Mouse (Mus musculus) hindbrain, embryonic 16.5 days (tissue): ENCODE measurements around the gene Tshb. TPM values are rescaled to one million over a fixed set of nuclear protein-coding genes. Genes with fewer than 3 reads are reported as not detected.

Experiments
- ATAC-seq: fragments of 200-750 bp; cut with Nextera tagmentation; 2 replicates; pipeline ENCODE4 v1.8.0; 2017; ENCODE audit warnings: moderate TSS enrichment, moderate library complexity
- H3K27ac ChIP-seq: fragments of 300-500 bp; sonication (generic); 2 replicates; pipeline ENCODE4 v1.5.1; 2014; ENCODE audit warnings: low read depth, mild to moderate bottlenecking, control low read depth, low read length, moderate library complexity
- H3K27me3 ChIP-seq: fragments of 300-500 bp; sonication (generic); replicated peaks from 2 replicates; pipeline ENCODE4 v1.6.1; 2014; ENCODE audit warnings: low read length; ENCODE audit not compliant: control insufficient read depth, insufficient read depth
- H3K36me3 ChIP-seq: fragments of 300-500 bp; sonication (generic); 2 replicates; pipeline ENCODE4 v1.6.1; 2014; ENCODE audit warnings: mild to moderate bottlenecking, low read length, moderate library complexity, mixed read lengths; ENCODE audit not compliant: control insufficient read depth, insufficient read depth
- H3K4me1 ChIP-seq: fragments of 300-500 bp; sonication (generic); 2 replicates; pipeline ENCODE4 v1.6.1; 2014; ENCODE audit warnings: low read depth, low read length; ENCODE audit not compliant: control insufficient read depth, insufficient read depth
- H3K4me2 ChIP-seq: fragments of 300-500 bp; sonication (generic); 2 replicates; pipeline ENCODE4 v1.6.1; 2014; ENCODE audit warnings: mild to moderate bottlenecking, low read length, control low read depth, moderate library complexity
- H3K4me3 ChIP-seq: fragments of 300-500 bp; sonication (generic); 2 replicates; pipeline ENCODE4 v1.5.1; 2014; ENCODE audit warnings: mild to moderate bottlenecking, low read length, control low read depth, moderate library complexity
- H3K9ac ChIP-seq: fragments of 300-500 bp; sonication (generic); 2 replicates; pipeline ENCODE4 v1.6.1; 2014; ENCODE audit warnings: low read depth, mild to moderate bottlenecking, control low read depth, low read length, moderate library complexity
- H3K9me3 ChIP-seq: fragments of 300-500 bp; sonication (generic); 2 replicates; pipeline ENCODE4 v1.6.1; 2014; ENCODE audit warnings: mild to moderate bottlenecking, low read length, moderate library complexity; ENCODE audit not compliant: control insufficient read depth
- WGBS: fragments of 180-500 bp; shearing (Covaris S2); extraction: QIAGEN DNeasy Blood & Tissue Kit; methylation state at CpG from one replicate; pipeline ENCODE4 v1.1.7; 2014; 5-methylcytosine and 5-hydroxymethylcytosine counted together
- polyA plus RNA-seq: library from polyadenylated mRNA; unstranded; fragments of >200 nt; fragmentation: Nextera tagmentation; extraction: Ambion mirVana; gene quantifications from 2 replicates; pipeline ENCODE4 v1.2.1, GENCODE M21; 2015

Gene Tshb
- polyA plus RNA-seq, result 0.27 and 0.40 TPM in 2 replicates

- Histone ChIP-seq H3K27ac (no peak within 1 kb of the TSS), H3K27me3 (no peaks in the 10 kb centered on the region), H3K9me3 (no peaks in the 10 kb centered on the region), H3K4me1 (no peaks in the 10 kb centered on the region), H3K36me3 (no peaks in the 10 kb centered on the region), H3K9ac (no peak within 1 kb of the TSS), H3K4me3 (no peak within 1 kb of the TSS), H3K4me2 (no peak within 1 kb of the TSS)
- no peak for ATAC-seq
- WGBS, result 79% methylated on average over 2 of the region's 2 CpGs
These were observed at the start of gene Tshb for GRCm38 (mm10) chr3:102782618-102783017. Gene Tshb, minus strand, starts transcription at chr3:102782718.

- no peaks in the 10 kb centered on the region for H3K27me3 ChIP-seq
- WGBS, result 4% methylated on average over 3 of the region's 3 CpGs
- no peak overlapping the region for H3K27ac ChIP-seq
- H3K4me3 ChIP-seq, result no peak overlapping the region
- no peaks in the 10 kb centered on the region for H3K9me3 ChIP-seq
- no peak overlapping the region for H3K4me2 ChIP-seq
- H3K36me3 ChIP-seq, result no peaks in the 10 kb centered on the region
- H3K4me1 ChIP-seq, result no peaks in the 10 kb centered on the region
- H3K9ac ChIP-seq, result no peak overlapping the region
- ATAC-seq, result no peak
These were observed 21.4 kb upstream of the Tshb start for GRCm38 (mm10) chr3:102803937-102804336.

- no peaks in the 10 kb centered on the region for H3K9me3 ChIP-seq
- H3K9ac ChIP-seq, result no peak overlapping the region
- ATAC-seq, result no peak
- no peaks in the 10 kb centered on the region for H3K36me3 ChIP-seq
- no peak overlapping the region for H3K27ac ChIP-seq
- 43% methylated on average over 4 of the region's 4 CpGs for WGBS
- no peak overlapping the region for H3K4me3 ChIP-seq
- no peak overlapping the region for H3K4me2 ChIP-seq
- no peaks in the 10 kb centered on the region for H3K27me3 ChIP-seq
- no peaks in the 10 kb centered on the region for H3K4me1 ChIP-seq
These were observed 4.9 kb upstream of the Tshb start for GRCm38 (mm10) chr3:102787369-102787768.

- H3K9me3 ChIP-seq, result no peaks in the 10 kb centered on the region
- WGBS, result 93% methylated on average over 4 of the region's 4 CpGs
These were observed 9.5 kb downstream of the Tshb start for GRCm38 (mm10) chr3:102773018-102773417.

GRCm38 (mm10) chr3:102764850-102765249 is 17.7 kb downstream of the Tshb start:
- Histone ChIP-seq H3K27me3 (no peaks in the 10 kb centered on the region), H3K4me1 (peaks cover 3% of the 10 kb centered on the region), H3K4me3 (no peak overlapping the region), H3K27ac (no peak overlapping the region), H3K9me3 (no peaks in the 10 kb centered on the region), H3K4me2 (no peak overlapping the region), H3K36me3 (peaks cover 2% of the 10 kb centered on the region; the same call in 1 of the 2 replicates), H3K9ac (no peak overlapping the region)
- 75% methylated on average over 7 of the region's 7 CpGs for WGBS
- ATAC-seq, result no peak

More at GRCm38 (mm10) chr3:102773018-102773417, 9.5 kb downstream of the Tshb start:
- Histone ChIP-seq H3K4me1 (no peaks in the 10 kb centered on the region), H3K4me3 (no peak overlapping the region), H3K36me3 (no peaks in the 10 kb centered on the region), H3K9ac (no peak overlapping the region), H3K4me2 (no peak overlapping the region), H3K27ac (no peak overlapping the region), H3K27me3 (no peaks in the 10 kb centered on the region)
- ATAC-seq, result no peak

GRCm38 (mm10) chr3:102763713-102764400 is 18.7 kb downstream of the Tshb start:
- Histone ChIP-seq H3K4me2 (no peak overlapping the region), H3K27ac (peak overlapping the region; percentile 10; the same call in 1 of the 2 replicates)
- 30% methylated on average over 9 of the region's 10 CpGs for WGBS

GRCm38 (mm10) chr3:102762388-102762787 is 20.1 kb downstream of the Tshb start:
- Histone ChIP-seq H3K27ac (no peak overlapping the region), H3K4me3 (no peak overlapping the region), H3K4me1 (peaks cover 3% of the 10 kb centered on the region), H3K9ac (no peak overlapping the region), H3K27me3 (no peaks in the 10 kb centered on the region), H3K36me3 (peaks cover 8% of the 10 kb centered on the region; the same call in 1 of the 2 replicates), H3K9me3 (no peaks in the 10 kb centered on the region), H3K4me2 (no peak overlapping the region)
- ATAC-seq, result peak; percentile 60
- 26% methylated on average over 3 of the region's 3 CpGs for WGBS

More at GRCm38 (mm10) chr3:102763713-102764400, 18.7 kb downstream of the Tshb start:
- Histone ChIP-seq H3K9ac (no peak overlapping the region), H3K36me3 (peaks cover 6% of the 10 kb centered on the region; the same call in 1 of the 2 replicates), H3K27me3 (no peaks in the 10 kb centered on the region), H3K4me3 (no peak overlapping the region), H3K4me1 (peaks cover 3% of the 10 kb centered on the region), H3K9me3 (no peaks in the 10 kb centered on the region)
- peak; percentile 84 for ATAC-seq

- no peak overlapping the region for H3K27ac ChIP-seq
- H3K36me3 ChIP-seq, result peaks cover 6% of the 10 kb centered on the region; the same call in 1 of the 2 replicates
- peaks cover 3% of the 10 kb centered on the region for H3K4me1 ChIP-seq
- no peak overlapping the region for H3K4me2 ChIP-seq
- H3K27me3 ChIP-seq, result no peaks in the 10 kb centered on the region
- WGBS, result 89% methylated on average over 3 of the region's 3 CpGs
- ATAC-seq, result no peak
- no peak overlapping the region for H3K9ac ChIP-seq
- H3K9me3 ChIP-seq, result no peaks in the 10 kb centered on the region
- no peak overlapping the region for H3K4me3 ChIP-seq
These were observed 22.3 kb downstream of the Tshb start for GRCm38 (mm10) chr3:102760236-102760635.

- H3K36me3 ChIP-seq, result peaks cover 6% of the 10 kb centered on the region; the same call in 1 of the 2 replicates
- WGBS, result 83% methylated on average over 6 of the region's 6 CpGs
- no peak overlapping the region for H3K9ac ChIP-seq
- H3K9me3 ChIP-seq, result no peaks in the 10 kb centered on the region
- H3K27ac ChIP-seq, result no peak overlapping the region
- no peaks in the 10 kb centered on the region for H3K27me3 ChIP-seq
- no peak overlapping the region for H3K4me3 ChIP-seq
- H3K4me1 ChIP-seq, result no peaks in the 10 kb centered on the region
- H3K4me2 ChIP-seq, result no peak overlapping the region
- ATAC-seq, result no peak
These were observed 25.5 kb downstream of the Tshb start for GRCm38 (mm10) chr3:102757019-102757418.
